Mouse (Mus musculus) testis, postnatal 10 days (tissue): ENCODE measurements around the gene Scnn1a.
A peak's percentile ranks its signal among the peaks of the same experiment; 100 is the strongest.
"Not testable (repeated sequence)": the region's sequence is repeated elsewhere in the genome, so short reads cannot be mapped to it uniquely, and the experiment has no call there.

Source experiments
- DNase-seq: peaks from one replicate; pipeline ENCODE4 v3.0.0; 2021; ENCODE audit warnings: low spot score

The Scnn1a gene

GRCm38 (mm10) chr6:125320323-125320722 is at the start of gene Scnn1a:
Scnn1a (plus strand) TSS chr6:125320659.
- no peak for DNase-seq

GRCm38 (mm10) chr6:125271455-125272227 is 48.8 kb upstream of the Scnn1a start:
- DNase-seq = peak; percentile 94

DNA sequence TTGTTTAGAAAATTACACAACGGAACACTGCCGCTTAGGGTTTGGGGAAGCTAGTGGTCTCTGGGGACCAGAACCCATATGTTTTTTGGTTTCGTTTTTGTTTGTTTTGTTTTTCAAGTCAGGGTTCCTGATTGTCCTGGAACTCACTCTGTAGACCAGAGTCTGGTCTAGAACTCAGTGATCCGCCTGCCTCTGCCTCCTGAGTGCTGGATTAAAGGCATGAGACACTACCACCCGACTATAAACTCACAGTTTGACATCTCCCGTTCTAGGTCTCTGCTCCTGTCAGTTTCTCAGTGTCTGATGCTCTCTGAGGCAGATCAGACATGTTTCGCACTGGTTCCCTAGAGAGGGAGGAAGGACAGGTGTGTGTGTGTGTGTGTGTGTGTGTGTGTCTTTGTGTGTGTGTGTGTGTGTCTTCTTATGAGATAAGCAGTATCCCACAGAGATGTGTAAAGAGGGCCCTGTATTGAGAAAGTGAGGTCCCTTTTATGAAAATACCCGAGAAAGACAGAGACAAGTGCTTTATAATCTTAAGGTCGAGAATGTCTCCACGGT is 48.2 kb upstream of the Scnn1a start:
- DNase-seq = no peak

DNA sequence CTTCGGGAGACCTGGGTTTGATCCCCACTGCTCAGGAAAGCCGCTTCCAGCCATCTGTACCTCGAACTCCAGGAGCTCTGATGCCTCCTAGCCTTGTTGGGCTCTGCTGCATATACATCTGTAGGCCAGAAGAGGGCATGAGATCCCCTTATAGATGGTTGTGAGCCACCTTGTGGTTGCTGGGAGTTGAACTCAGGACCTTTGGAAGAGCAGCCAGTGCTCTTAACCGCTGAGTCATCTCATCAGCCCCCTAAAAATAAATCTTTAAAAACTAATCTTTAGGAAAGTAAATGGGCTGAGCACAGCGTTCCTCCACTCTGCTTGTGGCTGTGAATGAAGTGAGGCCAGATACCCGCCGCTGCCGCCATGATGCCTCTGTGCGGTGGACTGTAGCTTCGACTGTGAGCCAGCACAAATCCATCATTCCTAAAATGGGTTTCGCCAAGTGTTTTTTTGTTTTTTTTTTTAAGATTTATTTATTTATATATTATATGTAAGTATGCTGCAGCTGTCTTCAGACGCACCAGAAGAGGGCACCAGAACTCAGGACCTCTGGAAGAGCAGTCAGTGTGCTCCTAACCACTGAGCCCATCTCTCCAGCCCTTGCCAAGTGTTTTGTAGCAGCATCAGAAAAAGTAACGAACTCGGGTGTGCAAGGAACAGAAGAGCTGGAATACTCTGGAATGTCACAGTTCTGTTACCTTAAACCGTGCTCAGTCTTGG is 45.5 kb upstream of the Scnn1a start:
- peak; percentile 65 for DNase-seq

GRCm38 (mm10) chr6:125279729-125280128 is 40.7 kb upstream of the Scnn1a start:
- DNase-seq = no peak

GRCm38 (mm10) chr6:125282721-125283120 is 37.7 kb upstream of the Scnn1a start:
- DNase-seq = not testable (repeated sequence)

DNA sequence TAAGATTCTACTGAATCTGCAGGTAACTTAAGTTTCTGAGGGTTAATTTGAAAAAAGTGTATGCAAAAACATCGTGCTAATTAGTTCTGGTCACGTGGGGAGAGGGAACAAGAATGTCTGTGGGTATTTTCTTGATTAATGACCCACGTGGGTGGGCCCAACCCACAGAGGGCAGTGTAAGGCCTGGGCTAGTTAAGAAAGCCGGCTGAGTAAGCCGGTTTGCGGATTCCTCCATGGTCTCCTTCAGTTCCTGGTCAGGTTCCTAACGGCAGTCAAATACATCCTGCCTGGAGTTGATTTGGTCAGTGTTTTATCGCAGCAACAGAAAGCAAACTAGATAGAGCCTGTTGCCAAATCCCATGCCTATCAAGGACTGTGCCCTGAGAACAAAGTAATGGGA is 36.2 kb upstream of the Scnn1a start:
- no peak for DNase-seq

- no peak for DNase-seq
Observed at GRCm38 (mm10) chr6:125284751-125285150, 35.7 kb upstream of the Scnn1a start.

DNA sequence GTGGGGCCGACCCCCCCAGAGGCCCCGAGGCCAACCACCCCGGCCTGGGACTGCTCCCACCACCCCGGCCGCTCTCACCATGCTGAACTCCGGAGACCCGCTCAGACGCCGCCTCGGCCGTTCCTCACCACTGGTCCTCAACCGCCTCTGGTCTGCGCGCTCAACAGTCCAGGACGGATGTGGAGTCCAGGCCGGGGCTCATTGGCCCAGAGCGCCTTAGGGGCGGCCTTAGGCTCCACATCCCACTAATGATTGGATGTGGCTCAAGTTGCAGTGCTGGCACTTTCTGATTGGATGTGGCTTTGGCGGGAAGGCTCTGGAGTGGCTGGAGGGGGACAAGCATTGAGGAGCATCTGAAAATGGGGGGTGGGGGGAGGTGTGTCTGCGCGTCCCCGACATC is 34.6 kb upstream of the Scnn1a start, which contains the start of gene Tuba3a:
Gene Tuba3a, minus strand, starts transcription at position 153 of the 400 bp plus-strand sequence.
- DNase-seq = no peak

DNA sequence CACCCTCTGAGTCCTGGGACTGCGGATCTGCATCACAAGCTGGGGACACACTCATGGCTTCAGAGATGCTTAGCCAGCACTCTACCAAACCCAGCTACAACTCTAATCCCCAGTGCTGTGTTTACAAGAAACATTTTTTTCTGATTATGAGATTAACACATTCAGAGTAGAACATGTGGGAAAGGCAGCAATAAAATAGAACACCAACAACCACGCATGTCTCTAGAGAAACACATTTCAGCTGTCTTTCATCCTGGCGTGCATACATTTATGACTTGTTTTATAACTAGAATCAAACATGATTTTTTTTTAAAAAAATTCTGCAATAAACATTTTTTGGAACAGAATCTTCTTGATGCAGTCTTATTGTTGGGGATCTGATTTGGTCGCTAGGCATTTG is 33.5 kb upstream of the Scnn1a start:
- DNase-seq = no peak

DNA sequence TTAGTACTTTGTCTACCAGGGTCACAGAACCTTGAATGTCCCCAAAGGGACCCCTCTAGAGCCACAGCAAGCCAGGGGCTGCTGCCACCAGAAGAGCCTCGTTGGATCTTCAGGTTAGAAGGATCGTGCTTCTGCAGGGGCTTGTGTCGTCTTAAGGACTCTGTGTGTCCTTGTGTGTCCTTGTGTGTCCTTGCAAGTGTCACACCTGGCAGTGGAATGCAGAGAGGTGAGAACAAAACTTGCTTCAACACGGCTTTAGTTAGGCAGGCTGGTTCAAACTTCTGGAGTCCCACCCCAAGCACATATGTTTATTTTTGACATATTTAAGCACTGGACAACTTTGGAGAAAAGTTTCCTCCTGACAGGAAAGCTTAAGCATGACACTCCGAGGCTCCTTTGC is 31.7 kb upstream of the Scnn1a start:
- DNase-seq = no peak

DNA sequence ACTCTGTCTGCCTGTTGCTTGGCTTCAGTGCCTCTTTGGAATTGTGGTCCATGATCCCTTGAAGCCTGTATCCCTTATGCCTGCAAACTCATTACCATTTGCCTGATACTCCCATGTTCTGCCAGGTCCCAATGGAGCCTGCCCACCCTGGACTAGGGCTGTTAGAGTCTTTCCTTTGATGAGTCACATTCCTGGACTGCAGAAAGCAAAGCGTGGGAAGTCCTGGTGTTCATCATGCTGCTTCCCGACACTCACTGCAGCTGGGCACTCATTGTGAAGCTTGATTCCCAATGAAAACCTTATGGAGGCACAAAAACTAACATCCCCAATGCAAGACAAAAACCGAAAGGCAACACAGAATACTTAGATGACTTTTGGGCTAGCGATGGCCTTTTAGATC is 29.1 kb upstream of the Scnn1a start:
- no peak for DNase-seq

- no peak for DNase-seq
Observed at GRCm38 (mm10) chr6:125292256-125292655, 28.2 kb upstream of the Scnn1a start.

DNA sequence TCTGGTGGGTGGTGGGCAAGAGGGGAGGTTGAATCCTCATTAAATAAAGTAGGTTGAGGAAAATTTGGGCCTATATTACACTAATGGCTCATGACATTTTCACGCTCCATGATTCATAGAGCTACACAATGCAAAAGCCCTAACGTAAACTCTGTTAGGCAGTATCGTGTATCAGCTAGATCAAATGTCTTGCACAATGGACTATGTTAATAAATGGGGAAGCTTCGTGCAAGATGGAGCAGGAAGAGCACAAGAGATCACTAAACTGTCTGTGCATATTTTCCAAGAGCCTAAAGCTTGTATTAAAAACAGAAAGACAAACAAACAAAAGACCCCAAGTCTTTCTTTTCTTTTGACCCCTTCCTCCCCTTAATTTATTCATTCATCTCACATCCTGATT is 26.4 kb upstream of the Scnn1a start:
- no peak for DNase-seq

- DNase-seq = no peak
Observed at GRCm38 (mm10) chr6:125297149-125297820, 23.2 kb upstream of the Scnn1a start.

- DNase-seq = no peak
Observed at GRCm38 (mm10) chr6:125300982-125301381, 19.5 kb upstream of the Scnn1a start.

GRCm38 (mm10) chr6:125302231-125302982 is 18.1 kb upstream of the Scnn1a start:
- DNase-seq = no peak

GRCm38 (mm10) chr6:125303242-125303641 is 17.2 kb upstream of the Scnn1a start:
- DNase-seq = no peak

DNA sequence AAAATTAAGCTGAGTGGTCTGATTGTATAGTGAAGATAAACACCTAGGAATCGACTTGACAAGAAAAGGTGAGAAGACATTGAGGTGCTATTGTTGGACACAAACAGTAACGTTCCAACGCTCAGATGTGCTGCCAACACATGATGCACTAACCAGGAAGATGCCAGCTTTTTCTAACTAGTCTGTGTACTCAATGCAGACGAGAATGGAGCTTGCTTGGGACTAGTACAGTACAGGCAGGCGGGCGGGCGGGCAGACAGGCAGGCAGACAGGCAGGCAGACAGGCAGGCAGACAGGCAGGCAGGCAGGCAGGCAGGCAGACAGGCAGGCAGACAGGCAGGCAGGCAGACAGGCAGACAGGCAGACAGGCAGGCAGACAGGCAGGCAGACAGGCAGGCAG is 16.1 kb upstream of the Scnn1a start:
- DNase-seq = not testable (repeated sequence)

DNA sequence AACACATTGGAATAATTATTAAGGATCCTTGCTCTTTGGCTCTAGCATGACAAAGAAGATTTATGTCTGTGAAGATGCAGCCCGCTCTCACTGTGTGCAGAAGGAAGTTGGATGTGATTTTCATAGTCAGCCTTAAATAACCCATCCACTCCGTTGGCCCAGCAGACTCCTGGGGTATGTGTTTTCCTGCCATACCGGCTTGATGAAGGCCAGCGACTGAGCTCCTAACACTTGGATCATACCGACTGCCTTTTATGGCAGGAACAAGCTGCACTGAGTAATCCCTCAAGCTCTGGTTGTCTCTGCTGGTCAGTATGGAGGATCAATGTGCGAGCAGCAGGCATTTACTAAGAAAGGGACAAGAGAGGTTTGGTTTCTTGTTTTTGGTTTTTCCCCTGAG is 15.0 kb upstream of the Scnn1a start:
- no peak for DNase-seq

- no peak for DNase-seq
Observed at GRCm38 (mm10) chr6:125307091-125307490, 13.4 kb upstream of the Scnn1a start.

- DNase-seq = no peak
Observed at GRCm38 (mm10) chr6:125308921-125309320, 11.5 kb upstream of the Scnn1a start.
